Mouse (Mus musculus) bone marrow macrophage, adult 2 months (primary cell): Measurements from ENCODE around the gene Pkp4. TPM values are rescaled to one million over a fixed set of nuclear protein-coding genes. Genes with fewer than 3 reads are reported as not detected.
"Not testable (repeated sequence)": the region's sequence is repeated elsewhere in the genome, so short reads cannot be mapped to it uniquely, and the experiment has no call there.

Source experiments
- H3K27ac ChIP-seq: 2 replicates; pipeline ENCODE4 v1.5.1; 2012; ENCODE audit warnings: low read depth, low read length; ENCODE audit not compliant: insufficient read depth
- H3K4me1 ChIP-seq: 2 replicates; pipeline ENCODE4 v1.6.1; 2012; ENCODE audit warnings: low read length; ENCODE audit not compliant: control insufficient read depth, insufficient read depth
- H3K4me3 ChIP-seq: 2 replicates; pipeline ENCODE4 v1.5.1; 2012; ENCODE audit warnings: mild to moderate bottlenecking, low read length, moderate library complexity; ENCODE audit not compliant: insufficient read depth
- CTCF ChIP-seq: IDR thresholded peaks from 2 replicates; pipeline ENCODE4 v1.5.1; 2012; ENCODE audit warnings: low read depth, mild to moderate bottlenecking, low read length, moderate library complexity
- POLR2A ChIP-seq: IDR thresholded peaks from 2 replicates; pipeline ENCODE4 v1.6.1; 2012; ENCODE audit warnings: mild to moderate bottlenecking, low read depth, low read length, borderline replicate concordance
- polyA plus RNA-seq: library from polyadenylated mRNA; stranded (reverse); fragments of >200 nt; gene quantifications from 2 replicates; pipeline ENCODE4 v1.2.4, GENCODE M21; 2012; ENCODE audit not compliant: missing spikeins, insufficient read depth, insufficient read length

Pkp4 gene
- polyA plus RNA-seq, 1 experiment: 20.0 TPM

DNA sequence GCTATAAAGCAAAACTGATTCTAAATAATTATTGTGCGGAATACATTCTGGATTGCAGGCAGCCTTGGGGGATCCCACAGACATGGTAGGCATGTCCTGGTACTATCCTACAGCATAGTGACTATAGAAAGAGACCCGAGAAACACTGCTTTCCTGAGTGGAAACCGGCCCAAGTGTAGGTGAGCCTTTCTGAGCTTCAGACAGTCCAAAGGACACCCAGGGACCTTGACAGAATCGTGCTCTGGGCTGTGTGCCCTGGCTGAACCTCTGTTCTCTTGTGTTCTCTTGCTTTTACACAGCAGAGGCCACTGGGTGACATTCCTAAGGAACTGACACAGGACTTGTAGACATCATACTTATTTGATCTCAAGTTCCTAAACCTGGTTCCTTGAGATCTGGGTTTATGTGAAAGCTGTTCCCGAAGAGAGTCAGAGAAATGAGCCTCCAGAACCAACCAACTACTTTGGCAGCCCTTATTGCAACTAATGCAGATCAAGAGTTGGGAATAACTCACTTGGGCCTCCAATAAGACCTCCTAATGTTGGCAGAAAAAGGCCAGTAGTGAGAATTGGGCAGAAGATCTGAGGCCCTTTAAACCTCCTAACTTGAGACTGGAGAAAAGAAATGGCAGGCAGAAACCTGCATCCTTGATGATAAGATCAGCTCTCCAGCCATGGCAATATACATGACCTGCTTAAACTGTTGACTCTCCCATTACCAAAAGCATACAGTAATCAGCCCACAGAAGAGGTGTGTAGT, 195.1 kb downstream of the Pkp4 start:
- TF ChIP-seq CTCF: no peak
- no peak for TF ChIP-seq POLR2A

DNA sequence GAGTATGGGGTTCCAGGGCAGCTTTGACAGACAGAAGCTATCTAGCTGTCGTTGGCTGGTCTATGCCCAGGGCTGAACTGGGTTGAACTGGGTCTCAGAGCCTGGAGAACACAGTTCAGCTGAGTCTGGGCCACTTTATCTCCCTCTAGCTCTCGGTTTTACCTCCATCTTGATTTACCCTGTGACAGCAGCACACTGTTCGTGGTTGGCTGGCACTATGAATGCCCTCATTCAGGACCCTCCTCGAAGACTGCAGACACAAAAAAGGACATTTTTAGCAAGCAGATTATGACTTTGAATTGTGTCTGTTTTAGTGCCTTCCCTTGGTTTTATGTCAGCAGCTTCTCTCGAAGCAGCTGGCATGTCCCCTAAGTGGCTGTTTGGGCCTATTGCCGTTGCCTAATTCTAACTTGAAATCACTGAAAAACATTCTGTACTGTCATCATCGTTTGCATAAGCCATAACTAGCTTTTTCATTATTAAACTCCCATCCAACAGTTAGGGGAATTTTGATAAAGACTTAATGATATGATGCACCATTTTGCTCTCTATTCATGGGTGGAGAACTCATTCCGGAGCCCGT, 199.2 kb downstream of the Pkp4 start:
- no peak overlapping the region for H3K27ac ChIP-seq
- no peak overlapping the region for H3K4me3 ChIP-seq
- TF ChIP-seq CTCF (no peak), POLR2A (no peak)
- H3K4me1 ChIP-seq: no peaks in the 10 kb centered on the region

More for the DNA sequence above, 195.1 kb downstream of the Pkp4 start:
- no peak overlapping the region for H3K4me3 ChIP-seq
- H3K27ac ChIP-seq: no peak overlapping the region
- no peaks in the 10 kb centered on the region for H3K4me1 ChIP-seq

DNA sequence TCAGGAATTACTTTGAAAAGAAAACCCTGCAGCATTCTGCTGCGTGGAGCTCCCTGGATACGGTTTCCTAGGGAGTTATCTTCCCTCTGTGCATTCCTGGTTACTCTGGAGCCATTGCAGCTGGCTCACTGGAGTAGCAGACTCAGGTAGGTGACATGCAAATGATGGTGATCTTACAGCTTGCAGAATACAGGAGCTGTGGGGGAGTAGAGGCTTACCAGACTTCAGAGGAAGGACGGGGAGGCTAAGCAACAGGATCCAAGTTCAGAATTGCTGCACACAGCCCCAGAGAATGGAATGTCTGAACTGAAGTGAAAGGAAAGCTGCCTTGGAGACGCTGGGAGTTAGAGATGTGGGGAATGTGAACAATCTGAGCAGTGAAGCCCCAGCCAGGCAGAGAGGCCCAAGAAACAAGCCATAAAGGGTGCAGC, 200.7 kb downstream of the Pkp4 start:
- no peak overlapping the region for H3K27ac ChIP-seq
- no peaks in the 10 kb centered on the region for H3K4me1 ChIP-seq
- TF ChIP-seq CTCF: no peak
- TF ChIP-seq POLR2A: no peak
- no peak overlapping the region for H3K4me3 ChIP-seq

DNA sequence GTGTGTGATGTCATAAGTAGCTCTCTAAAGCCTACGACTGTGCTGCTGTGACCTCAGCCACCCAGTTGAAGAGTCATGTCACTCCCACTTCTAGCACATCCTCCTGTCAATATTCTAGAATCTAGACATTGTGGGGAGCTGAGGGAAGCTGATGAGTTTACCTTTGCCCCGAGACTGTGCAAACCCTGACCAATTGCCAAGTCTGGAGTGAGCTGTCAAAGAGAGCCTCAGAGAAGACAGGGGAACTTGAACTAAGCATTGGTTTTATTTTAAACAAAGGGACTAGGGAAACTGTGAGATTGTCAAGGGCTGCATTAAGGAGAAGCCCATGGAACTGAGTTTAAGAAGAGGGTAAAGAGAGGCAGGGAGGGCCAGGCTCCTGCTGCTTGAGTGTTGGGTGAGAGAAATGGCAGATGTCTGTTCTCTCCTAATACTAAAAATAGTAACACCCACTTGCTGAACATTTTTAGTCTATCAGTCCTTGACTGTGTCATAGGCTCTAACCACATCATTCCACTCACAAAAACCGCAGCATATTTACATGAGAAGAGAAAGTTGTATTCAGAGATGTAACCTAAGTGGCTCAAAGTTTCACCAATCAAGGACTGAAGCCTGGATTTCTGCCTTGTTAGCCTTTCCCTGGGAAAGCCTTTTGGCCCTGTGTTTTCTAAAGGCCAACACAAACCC, 203.6 kb downstream of the Pkp4 start:
- no peak for TF ChIP-seq POLR2A
- TF ChIP-seq CTCF: no peak
- Histone ChIP-seq H3K27ac (no peak overlapping the region), H3K4me3 (no peak overlapping the region), H3K4me1 (no peaks in the 10 kb centered on the region)

DNA sequence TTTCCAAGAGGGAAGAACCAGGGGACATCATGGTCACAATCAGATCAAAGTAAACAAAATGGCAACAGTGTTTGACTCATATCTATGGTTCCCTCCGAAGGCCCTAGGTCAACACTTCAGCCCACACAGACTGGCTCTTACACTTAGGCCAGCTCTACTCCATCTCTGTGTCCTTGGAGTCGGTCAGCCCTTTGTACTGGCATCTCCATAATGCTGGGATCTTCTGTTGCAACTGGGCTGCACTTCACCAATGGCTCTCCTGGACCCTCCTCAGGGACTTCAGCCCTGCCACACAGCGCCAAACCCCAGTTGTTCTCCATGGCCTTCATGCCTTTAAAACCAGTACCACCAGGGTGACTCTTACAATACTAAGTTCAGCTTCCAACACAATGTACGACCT, 206.5 kb downstream of the Pkp4 start:
- no peak for TF ChIP-seq CTCF
- Histone ChIP-seq H3K27ac (no peak overlapping the region), H3K4me1 (no peaks in the 10 kb centered on the region)

DNA sequence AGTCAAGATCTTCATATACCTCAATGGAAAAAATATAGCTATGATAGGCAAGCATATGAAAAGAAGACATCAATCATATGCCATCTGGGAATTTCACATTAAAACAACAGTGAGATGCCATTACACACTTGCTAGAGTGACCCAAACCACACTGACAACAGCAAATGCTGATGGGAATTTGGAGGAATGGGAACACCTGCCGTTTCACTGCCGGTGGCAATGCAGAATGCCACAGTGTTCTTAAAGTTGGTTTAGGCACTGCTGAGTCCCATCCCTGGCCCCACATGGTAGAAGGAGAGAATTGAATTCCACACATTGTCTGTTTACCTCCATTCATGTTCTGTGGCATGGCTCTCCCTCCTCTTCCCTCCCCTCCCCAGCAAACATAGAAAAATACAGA, 212.5 kb downstream of the Pkp4 start:
- H3K4me1 ChIP-seq: no peaks in the 10 kb centered on the region
- no peak overlapping the region for H3K4me3 ChIP-seq
- no peak for TF ChIP-seq CTCF
- no peak for TF ChIP-seq POLR2A
- H3K27ac ChIP-seq: no peak overlapping the region

More for the DNA sequence above, 206.5 kb downstream of the Pkp4 start:
- no peak overlapping the region for H3K4me3 ChIP-seq

DNA sequence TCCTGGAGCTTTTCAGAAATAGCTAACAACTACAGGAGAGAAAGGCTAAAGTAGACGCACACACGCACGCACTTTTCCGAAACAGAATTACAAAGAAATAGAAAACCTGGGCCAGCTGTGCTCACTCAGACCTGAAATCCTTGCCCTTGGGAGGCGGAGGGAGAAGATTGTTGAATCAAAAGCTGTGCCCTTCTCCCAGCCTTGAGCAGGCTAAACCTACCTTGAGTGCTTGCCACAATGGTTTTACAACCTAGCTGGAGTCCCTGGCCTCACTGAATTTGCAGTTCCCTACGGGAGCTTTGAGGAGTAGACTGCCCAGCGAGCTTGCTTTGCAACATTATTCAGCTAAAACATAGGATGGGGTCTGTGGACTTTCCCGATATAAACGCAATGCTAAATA, 217.4 kb downstream of the Pkp4 start:
- H3K27ac ChIP-seq: no peak overlapping the region
- H3K4me1 ChIP-seq: peaks cover 3% of the 10 kb centered on the region
- TF ChIP-seq CTCF (no peak), POLR2A (no peak)
- H3K4me3 ChIP-seq: no peak overlapping the region

DNA sequence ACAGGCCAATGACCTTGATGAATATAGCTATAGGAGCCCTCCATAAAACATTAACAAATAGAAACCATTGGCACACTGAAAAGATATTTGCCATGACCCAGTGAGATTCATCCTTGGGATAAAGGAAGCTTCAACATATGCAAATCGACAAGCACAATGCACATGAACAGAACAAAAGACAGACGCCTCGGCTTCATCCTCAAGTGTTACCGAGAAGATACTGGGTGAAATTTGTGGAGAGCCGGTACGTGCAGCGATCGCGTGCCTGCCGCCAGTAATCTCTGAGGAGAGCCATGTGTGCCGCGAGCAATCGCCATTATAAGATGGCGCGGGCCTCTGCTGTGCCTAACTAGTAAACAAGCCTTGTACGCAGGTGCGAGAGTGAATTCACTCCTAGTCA, 218.2 kb downstream of the Pkp4 start:
- H3K4me1 ChIP-seq, H3K4me3 ChIP-seq, H3K27ac ChIP-seq: not testable (repeated sequence)

DNA sequence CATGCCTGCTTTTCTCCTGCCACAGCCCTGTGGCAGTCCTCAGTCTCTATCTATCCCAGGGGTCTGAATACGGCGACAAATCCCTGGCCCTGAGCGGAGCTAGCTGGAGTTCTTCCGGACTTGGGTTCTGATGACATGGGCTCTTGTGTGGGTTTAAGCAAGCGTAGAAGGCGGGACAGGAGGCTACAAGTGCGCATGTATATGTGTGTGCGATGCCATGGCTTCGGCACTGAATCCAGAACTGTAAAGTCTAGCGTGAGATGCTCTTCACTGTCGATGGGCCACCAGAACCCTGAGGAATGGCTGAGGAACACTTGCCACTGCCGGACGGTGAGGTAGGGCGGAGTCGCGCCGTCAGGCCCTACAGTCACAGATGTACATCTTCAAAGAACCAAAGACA, 222.6 kb downstream of the Pkp4 start:
- TF ChIP-seq POLR2A: no peak
- no peak for TF ChIP-seq CTCF
- H3K27ac ChIP-seq: no peak overlapping the region
- no peak overlapping the region for H3K4me3 ChIP-seq
- H3K4me1 ChIP-seq: peaks cover 3% of the 10 kb centered on the region

DNA sequence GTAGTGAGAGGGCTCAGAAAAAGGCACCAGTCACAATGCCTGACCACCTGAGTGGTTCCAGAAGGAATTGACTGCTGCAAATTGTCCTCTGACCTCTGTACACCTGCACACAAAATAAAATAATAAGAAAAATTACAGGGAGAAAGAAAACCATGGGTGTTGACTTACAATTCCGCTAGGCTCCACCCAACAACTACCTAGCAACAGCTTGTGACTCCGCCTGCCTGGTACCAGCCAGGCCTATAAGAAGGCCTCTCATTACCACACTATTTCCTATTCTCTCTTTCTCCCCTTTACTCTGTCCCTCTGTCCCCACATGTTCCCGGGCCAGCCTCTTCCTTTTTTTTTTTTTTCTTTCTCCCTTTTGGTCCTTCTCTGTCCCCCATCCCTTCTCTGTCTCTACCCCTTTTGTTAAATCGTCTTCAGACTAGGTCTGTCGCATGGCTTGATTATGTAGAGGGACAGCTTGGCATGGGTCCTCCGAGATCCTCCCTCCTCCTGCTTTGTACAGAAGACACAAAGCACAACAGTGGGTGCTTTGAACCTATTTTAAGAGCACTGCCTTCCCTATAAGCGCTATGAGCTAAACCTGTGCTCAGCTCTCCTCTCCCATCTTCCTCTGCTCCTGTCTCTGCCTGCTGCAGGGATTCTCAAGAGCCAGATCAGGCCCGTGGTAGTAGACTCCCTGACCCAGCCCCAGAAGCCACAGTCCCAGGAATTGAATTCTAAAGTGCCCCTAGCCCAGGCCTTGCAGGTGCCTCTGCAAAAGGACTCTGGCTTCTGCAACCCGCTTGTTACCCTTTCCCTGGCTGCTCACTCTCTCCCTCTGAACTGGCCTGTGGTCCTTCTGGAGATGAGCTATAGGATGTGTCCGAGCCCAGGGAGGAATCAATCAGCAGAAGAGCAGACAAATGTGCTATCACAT, 223.5 kb downstream of the Pkp4 start:
- no peak overlapping the region for H3K4me3 ChIP-seq
- TF ChIP-seq POLR2A: no peak
- no peak for TF ChIP-seq CTCF
- H3K27ac ChIP-seq: no peak overlapping the region
- H3K4me1 ChIP-seq: peaks cover 3% of the 10 kb centered on the region
